Mouse (Mus musculus) ES-Bruce4 (cell line): ENCODE data around the gene Lsm3.

Source experiments
- CTCF ChIP-seq: IDR thresholded peaks from one replicate; pipeline ENCODE4 v1.8.1; 2011; ENCODE audit warnings: low read depth, low read length
- EP300 ChIP-seq: IDR thresholded peaks from 2 replicates; pipeline ENCODE4 v1.6.1; 2011; ENCODE audit warnings: low read depth, low read length; ENCODE audit not compliant: insufficient read depth
- POLR2A ChIP-seq: IDR thresholded peaks from one replicate; pipeline ENCODE4 v1.8.1; 2011; ENCODE audit warnings: low read length; ENCODE audit not compliant: insufficient read depth

- TF ChIP-seq CTCF (no peak), POLR2A (no peak), EP300 (no peak)
Observed at GRCm38 (mm10) chr6:91510211-91510610, 5.5 kb upstream of the Lsm3 start.
